Mouse (Mus musculus) bone marrow macrophage, adult 2 months (primary cell): ENCODE measurements at regions not wholly inside any gene's neighbourhood (a gene's known extent, or its start where the extent isn't known, plus 50 kb on each side); places are given as distances from the start of the nearest gene placed in this dataset.

ENCODE experiments used
- CTCF ChIP-seq: IDR thresholded peaks from 2 replicates; pipeline ENCODE4 v1.5.1; 2012; ENCODE audit warnings: low read depth, mild to moderate bottlenecking, low read length, moderate library complexity
- POLR2A ChIP-seq: IDR thresholded peaks from 2 replicates; pipeline ENCODE4 v1.6.1; 2012; ENCODE audit warnings: mild to moderate bottlenecking, low read depth, low read length, borderline replicate concordance

- no peak for TF ChIP-seq CTCF
- TF ChIP-seq POLR2A: no peak
Measured at GRCm38 (mm10) chr8:41593666-41594042, 176.8 kb upstream of the Frg1 start.
